9 mouse cellular contexts compared by ENCODE assay signal in genomic region chr5:73405981-73406722, GRCm38 (mm10). TPM values are rescaled to one million over a fixed set of nuclear protein-coding genes. Genes with fewer than 3 reads are reported as not detected.
A peak's percentile ranks its signal among the peaks of the same experiment; 100 is the strongest.
DNase-seq lines count a peak whose midpoint lies in the region; ATAC-seq and TF ChIP-seq lines count a peak whose summit lies in the region.
"Had no signal": no experiment of that assay in that cellular context is flagged by ENCODE, and none has a peak within 500 bp of the region (broad histone marks: within the 10 kb centered on the region; RNA-seq: fewer than 3 reads in every experiment).

TSS of gene Cwh43 (plus strand) at chr5:73406075.

- peaks cover 15% of the 10 kb centered on the region for H3K4me1 ChIP-seq in heart, embryonic 12.5 days (replicated peaks)
- peaks cover 1 to 3% of the 10 kb centered on the region in 2 experiments; a peak in 1 of 4 replicates for H3K4me1 ChIP-seq in ES-E14 (ENCODE audit: control insufficient read depth in 2 of 2, insufficient read depth in 2 of 2, low read length in 2 of 2, poor library complexity in 1 of 2)
- peaks cover 10% of the 10 kb centered on the region for H3K4me1 ChIP-seq in neural tube, embryonic 13.5 days (replicated peaks)

- in situ Hi-C loops in ES-E14 (cut with MboI; ENCODE audit: low sequenced_read_pairs in 2 of 2, unreplicated experiment in 2 of 2), result no loop called here

- DNase-seq in heart, postnatal 4 days, result no peak
- DNase-seq in ES-E14 (ENCODE audit: low read depth, low spot score), result no peak
- peak; percentile 37 to 41 for DNase-seq in frontal cortex, postnatal 10 days (ENCODE audit: low spot score in 2 of 2)
- DNase-seq in kidney, postnatal 4 days, result peak; percentile 17 to 32
- no peak for DNase-seq in gastrocnemius, postnatal 14 days
- no peak for DNase-seq in lung, postnatal 14 days

- H3K27ac ChIP-seq in heart, embryonic 12.5 days (ENCODE audit: poor library complexity, severe bottlenecking), result no peak within 1 kb of the TSS
- H3K27ac ChIP-seq in ES-E14 (ENCODE audit: insufficient read depth, low read depth, low read length, poor library complexity, severe bottlenecking), result no peak within 1 kb of the TSS
- H3K27ac ChIP-seq in neural tube, embryonic 13.5 days (replicated peaks), result no peak within 1 kb of the TSS

- no peaks in the 10 kb centered on the region for H3K36me3 ChIP-seq in heart, embryonic 12.5 days
- no peaks in the 10 kb centered on the region for H3K36me3 ChIP-seq in ES-E14 (ENCODE audit: control insufficient read depth, insufficient read depth, low read length, poor library complexity, severe bottlenecking)
- H3K36me3 ChIP-seq in neural tube, embryonic 13.5 days, result no peaks in the 10 kb centered on the region

- ATAC-seq in heart, embryonic 12.5 days (ENCODE audit: insufficient number of reproducible peaks, low FRiP score), result no peak
- ATAC-seq in neural tube, embryonic 13.5 days (ENCODE audit: low read depth), result peak; percentile 50

- peak within 1 kb of the TSS; percentile 86 for H3K4me2 ChIP-seq in heart, embryonic 12.5 days
- H3K4me2 ChIP-seq in neural tube, embryonic 13.5 days, result peak within 1 kb of the TSS; percentile 67

- intact Hi-C loops in gastrocnemius, postnatal 14 days (cut with DNase I; ENCODE audit: low total_unique reads), result no loop called here

- H3K9ac ChIP-seq in heart, embryonic 12.5 days, result peak within 1 kb of the TSS; percentile 60
- H3K9ac ChIP-seq in ES-E14 (ENCODE audit: insufficient read depth, low read depth, low read length, poor library complexity, severe bottlenecking), result peak within 1 kb of the TSS; percentile 39
- H3K9ac ChIP-seq in neural tube, embryonic 13.5 days, result peak within 1 kb of the TSS; percentile 63

- WGBS in heart, embryonic 12.5 days, result 2% methylated on average over 49 of the region's 49 CpGs
- WGBS in neural tube, embryonic 13.5 days, result 2% methylated on average over 49 of the region's 49 CpGs

- peak within 1 kb of the TSS; percentile 50 for H3K4me3 ChIP-seq in heart, embryonic 12.5 days
- H3K4me3 ChIP-seq in ES-E14 (ENCODE audit: insufficient read depth in 1 of 2, low read depth in 1 of 2, low read length in 2 of 2, poor library complexity in 1 of 2, severe bottlenecking in 1 of 2), result peak within 1 kb of the TSS; percentile 49 to 75
- peak within 1 kb of the TSS; percentile 38 for H3K4me3 ChIP-seq in neural tube, embryonic 13.5 days

- peaks cover 47% of the 10 kb centered on the region for H3K27me3 ChIP-seq in heart, embryonic 12.5 days (replicated peaks)
- peaks cover 45% of the 10 kb centered on the region for H3K27me3 ChIP-seq in neural tube, embryonic 13.5 days

- no peaks in the 10 kb centered on the region for H3K9me3 ChIP-seq in heart, embryonic 12.5 days (replicated peaks)
- H3K9me3 ChIP-seq in ES-E14 (ENCODE audit: control insufficient read depth, insufficient read depth, low read depth, low read length), result no peaks in the 10 kb centered on the region
- no peaks in the 10 kb centered on the region for H3K9me3 ChIP-seq in neural tube, embryonic 13.5 days

TF ChIP-seq in ES-E14, 5 proteins besides CTCF, POLR2A, EP300 and RAD21:
- TF ChIP-seq ZC3H11A (IDR thresholded peaks at IDR 0.05; ENCODE audit: borderline replicate concordance, low read depth, low read length) (no peak), CHD2 (IDR thresholded peaks at IDR 0.05; ENCODE audit: low read depth, low read length) (no peak)

RNA-seq across cellular contexts. Expression of gene Cwh43, which starts in this region (rescaled TPM):
- not detected in 2 replicates for polyA plus RNA-seq in heart, embryonic 12.5 days (2016; fragmentation: Nextera tagmentation; extraction: Ambion mirVana)
- total RNA-seq in heart, postnatal 4 days (2021), result not detected
- 0.21 and 0.31 TPM in 2 replicates for total RNA-seq in ES-E14 (2012; rRNA removed)
- 0.32 and 0.33 TPM in 2 replicates for polyA plus RNA-seq in neural tube, embryonic 13.5 days (2015; fragmentation: Nextera tagmentation; extraction: Ambion mirVana)
- total RNA-seq in gastrocnemius, postnatal 14 days (2021), result not detected
- total RNA-seq: hematopoietic stem cell, adult 5-6 weeks had no signal

Comparison
In these comparisons a context has a peak if more than half of its experiments do, and no peak if none do; other contexts are left out.
1. Peak in ATAC-seq, H3K4me3 ChIP-seq, H3K9ac ChIP-seq and H3K4me2 ChIP-seq in neural tube, embryonic 13.5 days; RNA of the gene not detected or under 1 TPM.
2. DNase-seq: peak in frontal cortex, postnatal 10 days (2 of 2) and kidney, postnatal 4 days (2 of 2); none in heart, postnatal 4 days (single experiment), ES-E14 (single experiment), gastrocnemius, postnatal 14 days (single experiment) and lung, postnatal 14 days (single experiment).
3. Peak in every context shown above with its lines, with median percentiles within 50 percentile points of each other: H3K4me3 ChIP-seq and H3K9ac ChIP-seq.